Mouse (Mus musculus) gastrocnemius, adult 2 months (tissue): ENCODE data around the gene Slc44a5. TPM values are rescaled to one million over a fixed set of nuclear protein-coding genes. Genes with fewer than 3 reads are reported as not detected.
A peak's percentile ranks its signal among the peaks of the same experiment; 100 is the strongest.
"Not testable (repeated sequence)": the region's sequence is repeated elsewhere in the genome, so short reads cannot be mapped to it uniquely, and the experiment has no call there.

Source experiments
- DNase-seq: peaks from one replicate; pipeline ENCODE4 v3.0.0; 2022
- H3K27ac ChIP-seq: fragments of 200-600 bp; 2 replicates; pipeline ENCODE4 v1.8.1; 2022; ENCODE audit warnings: mild to moderate bottlenecking
- H3K4me3 ChIP-seq: fragments of 200-600 bp; 2 replicates; pipeline ENCODE4 v1.8.1; 2022; ENCODE audit warnings: mild to moderate bottlenecking, moderate library complexity
- CTCF ChIP-seq: fragments of 200-600 bp; IDR thresholded peaks from 2 replicates; pipeline ENCODE4 v1.8.1; 2022; ENCODE audit warnings: antibody characterized with exemption, mild to moderate bottlenecking, moderate library complexity
- intact Hi-C: fragments of 180-260 bp; cut with DNase I; formaldehyde crosslinking; loops from one replicate; pipeline ENCODE4 v1.15.1; 2025
- total RNA-seq, 2 experiments: library from RNA; stranded (reverse); gene quantifications; 2 replicates each; pipeline ENCODE4 v1.2.3; 2021

Slc44a5 gene
- total RNA-seq, 2 experiments from 2014 or later, result 0.17 TPM; not detected in 1

DNA sequence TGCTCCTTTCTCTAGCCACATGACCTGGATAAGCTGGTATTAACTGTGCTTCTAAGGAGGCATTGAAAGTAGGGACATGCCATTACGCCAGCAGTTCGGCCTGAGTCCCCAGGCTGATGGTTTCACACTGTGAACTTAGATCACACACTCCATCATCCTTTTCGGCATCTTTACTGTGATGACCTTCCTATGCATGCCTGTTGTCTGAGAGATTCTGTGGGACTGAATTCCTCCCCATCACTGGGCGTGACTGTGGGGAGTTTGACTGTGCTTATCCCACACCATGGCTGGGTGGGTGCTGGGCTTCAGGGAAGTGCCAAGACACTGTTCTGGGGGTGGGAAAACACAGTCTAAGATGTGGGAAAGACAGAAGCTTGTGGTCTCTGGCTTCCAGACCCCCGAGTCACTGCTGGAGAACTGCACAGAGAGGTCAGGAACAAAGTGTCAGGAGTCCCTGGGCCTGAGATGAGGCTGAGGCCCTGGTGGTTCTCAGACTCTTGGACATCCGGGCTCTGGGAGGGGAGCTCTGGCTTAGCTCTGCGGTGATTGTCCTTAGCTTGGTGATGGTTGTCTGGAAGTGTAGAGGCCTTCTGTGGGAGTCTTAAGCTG is 152.6 kb downstream of the Slc44a5 start:
- no peak for TF ChIP-seq CTCF
- intact Hi-C loops, result no loop called here
- DNase-seq, result no peak
- no peak overlapping the region for H3K27ac ChIP-seq
- H3K4me3 ChIP-seq, result no peak overlapping the region

DNA sequence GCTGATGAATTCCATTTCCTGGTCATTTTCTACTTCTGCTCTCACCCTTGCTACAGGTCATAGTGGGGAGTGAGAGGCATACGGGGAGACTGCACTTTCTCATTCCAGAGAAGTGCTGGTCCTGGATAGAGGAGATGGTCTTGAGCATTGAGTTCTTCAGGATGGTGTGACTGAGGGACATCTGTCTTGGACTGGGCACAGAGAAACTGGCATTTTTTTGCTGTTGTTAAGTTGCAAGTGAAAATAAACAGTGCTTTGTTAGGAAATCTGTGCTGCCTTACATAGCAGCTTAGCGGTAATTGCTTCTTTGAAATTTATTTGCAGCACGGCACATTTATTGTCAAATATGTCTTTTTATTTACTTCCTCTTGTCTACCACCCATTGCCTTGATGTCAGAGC is 154.0 kb downstream of the Slc44a5 start:
- intact Hi-C loops, result no loop called here
- H3K27ac ChIP-seq, result no peak overlapping the region
- no peak for TF ChIP-seq CTCF
- DNase-seq, result no peak
- no peak overlapping the region for H3K4me3 ChIP-seq

DNA sequence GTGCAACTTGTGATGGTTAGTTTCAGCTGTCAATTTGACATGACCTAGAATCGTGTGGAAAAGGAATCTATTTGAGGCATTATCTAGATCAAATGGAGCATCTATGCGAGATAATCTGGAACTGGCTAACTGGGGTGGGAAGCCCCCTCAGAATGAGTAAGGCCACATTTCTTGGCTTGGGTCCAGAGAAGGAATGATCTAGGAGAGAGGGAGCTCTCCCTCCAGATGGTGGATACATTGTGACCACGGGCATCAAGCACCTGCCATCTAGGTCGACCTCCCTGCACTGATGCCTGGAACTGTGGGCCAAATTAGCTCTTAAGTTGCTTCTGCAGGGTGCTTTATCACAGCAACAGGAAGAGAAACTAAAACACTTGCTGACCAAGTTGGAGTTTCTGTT is 155.8 kb downstream of the Slc44a5 start:
- TF ChIP-seq CTCF, result no peak
- Histone ChIP-seq H3K27ac (no peak overlapping the region), H3K4me3 (no peak overlapping the region)
- intact Hi-C loops, result no loop called here
- DNase-seq, result no peak

- intact Hi-C loops, result no loop called here
- H3K4me3 ChIP-seq, result no peak overlapping the region
- no peak for TF ChIP-seq CTCF
- no peak for DNase-seq
- no peak overlapping the region for H3K27ac ChIP-seq
These were observed 157.3 kb downstream of the Slc44a5 start for GRCm38 (mm10) chr3:154130431-154131114.

DNA sequence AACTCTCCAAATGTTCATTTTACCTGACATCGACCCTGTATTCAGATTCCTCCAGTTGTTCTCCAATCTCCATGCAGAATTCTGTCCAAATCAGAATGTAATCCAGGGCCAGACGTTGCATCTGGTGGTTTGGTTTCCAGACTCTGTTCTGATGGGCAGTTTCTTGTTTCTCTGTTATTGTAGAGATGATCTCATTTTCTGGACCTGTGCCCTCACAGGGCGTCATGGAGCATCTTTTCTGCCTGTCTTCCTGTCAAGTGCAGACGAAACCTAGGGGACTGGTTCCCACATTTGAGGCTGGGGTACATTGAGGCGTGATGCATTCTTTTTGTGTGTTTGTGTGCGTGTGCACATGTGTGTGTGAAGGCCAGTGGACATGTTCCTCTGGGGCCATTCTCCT is 160.8 kb downstream of the Slc44a5 start:
- H3K4me3 ChIP-seq, result no peak overlapping the region
- DNase-seq, result peak; percentile 32
- intact Hi-C loops, result no loop called here
- H3K27ac ChIP-seq, result no peak overlapping the region
- no peak for TF ChIP-seq CTCF

- Histone ChIP-seq H3K27ac (no peak overlapping the region), H3K4me3 (no peak overlapping the region)
- intact Hi-C loops, result no loop called here
- DNase-seq, result no peak
- no peak for TF ChIP-seq CTCF
These were observed 161.5 kb downstream of the Slc44a5 start for GRCm38 (mm10) chr3:154134701-154135100.

DNA sequence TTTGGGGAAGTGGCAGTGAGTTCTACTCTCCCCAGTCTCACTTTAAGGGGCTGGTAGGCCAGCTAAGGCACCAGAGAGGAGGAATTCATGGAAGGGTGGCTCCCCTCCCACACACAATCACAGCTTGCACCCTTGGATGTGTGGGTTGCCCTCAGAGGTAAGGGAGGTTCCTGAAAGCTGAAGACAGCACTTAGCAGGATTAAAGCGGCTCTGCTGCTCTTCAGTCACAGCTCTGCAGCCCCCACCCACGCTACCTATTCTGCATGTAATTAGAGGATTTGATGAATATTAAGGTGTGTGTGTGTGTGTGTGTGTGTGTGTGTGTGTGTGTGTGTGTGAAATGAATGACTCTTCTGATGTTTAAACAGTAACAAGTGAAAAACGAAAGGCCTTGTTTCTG is 163.3 kb downstream of the Slc44a5 start:
- DNase-seq, result no peak
- intact Hi-C loops, result no loop called here
- TF ChIP-seq CTCF, result no peak
- Histone ChIP-seq H3K27ac (no peak overlapping the region), H3K4me3 (no peak overlapping the region)

- no peak for DNase-seq
- no peak overlapping the region for H3K4me3 ChIP-seq
- no peak overlapping the region for H3K27ac ChIP-seq
- intact Hi-C loops, result no loop called here
- no peak for TF ChIP-seq CTCF
These were observed 168.1 kb downstream of the Slc44a5 start for GRCm38 (mm10) chr3:154141346-154141745.

DNA sequence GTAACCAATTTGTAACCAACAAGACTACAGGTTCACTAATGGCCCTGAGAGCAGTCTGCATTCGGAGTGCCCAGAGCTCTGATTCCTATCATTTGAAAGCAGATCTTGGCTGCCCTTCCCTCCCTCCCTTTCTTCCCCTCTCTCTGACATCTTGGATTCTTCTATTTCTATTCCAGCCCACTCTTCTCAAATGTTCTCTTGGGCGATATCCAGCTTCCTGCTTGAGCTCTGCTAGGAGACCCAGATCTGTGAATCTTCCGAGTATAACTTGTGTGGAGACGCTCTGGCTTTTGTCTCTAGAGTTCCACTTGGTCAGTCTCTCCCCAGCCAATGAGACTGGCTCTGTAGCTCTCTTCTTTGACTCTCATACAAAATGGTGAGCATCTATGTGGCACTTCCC is 169.4 kb downstream of the Slc44a5 start:
- no peak overlapping the region for H3K27ac ChIP-seq
- DNase-seq, result no peak
- no peak for TF ChIP-seq CTCF
- no peak overlapping the region for H3K4me3 ChIP-seq
- intact Hi-C loops, result no loop called here

DNA sequence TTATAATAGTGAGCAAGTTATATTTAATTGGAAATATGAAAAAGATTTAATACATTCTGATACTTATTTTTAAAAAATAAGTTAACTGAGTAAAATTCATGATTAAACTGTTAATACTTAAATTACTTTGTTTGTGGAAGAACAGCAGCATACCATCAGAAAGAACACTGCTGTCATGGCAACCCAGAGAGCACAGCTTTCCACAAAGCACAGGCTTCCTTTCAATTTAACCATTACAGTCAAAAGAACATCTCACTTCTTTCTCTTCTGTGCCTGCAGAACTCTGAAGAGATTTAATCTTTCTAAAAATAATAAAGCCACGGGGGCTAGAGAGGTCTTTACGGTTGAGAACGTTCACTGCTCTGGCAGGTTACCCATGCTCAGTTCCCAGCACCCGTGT is 172.5 kb downstream of the Slc44a5 start:
- DNase-seq, result no peak
- no peak overlapping the region for H3K4me3 ChIP-seq
- intact Hi-C loops, result no loop called here
- H3K27ac ChIP-seq, result no peak overlapping the region
- no peak for TF ChIP-seq CTCF

DNA sequence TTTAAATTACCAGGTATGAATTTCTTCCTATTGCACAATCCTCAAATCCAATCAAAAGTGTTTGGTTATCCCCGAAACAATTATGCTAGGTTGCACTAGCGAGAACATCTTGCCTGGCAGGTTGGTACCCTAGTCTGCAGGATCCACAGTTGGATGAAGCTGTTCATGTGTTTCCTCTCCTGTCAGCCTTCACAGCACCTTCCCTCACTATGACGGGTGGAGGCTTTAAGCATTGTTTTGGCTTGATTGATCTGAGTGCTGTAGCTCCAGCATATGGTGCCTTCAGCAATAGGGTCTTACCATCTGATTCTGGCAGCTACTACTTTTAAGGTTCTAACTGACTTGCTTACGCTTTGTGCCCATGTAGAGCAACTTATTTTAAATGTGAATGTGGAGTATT is 176.5 kb downstream of the Slc44a5 start:
- no peak for TF ChIP-seq CTCF
- intact Hi-C loops, result no loop called here
- no peak for DNase-seq
- no peak overlapping the region for H3K27ac ChIP-seq
- no peak overlapping the region for H3K4me3 ChIP-seq

GRCm38 (mm10) chr3:154153541-154153940 is 180.3 kb downstream of the Slc44a5 start:
- DNase-seq, H3K27ac ChIP-seq, intact Hi-C loops, H3K4me3 ChIP-seq: not testable (repeated sequence)

DNA sequence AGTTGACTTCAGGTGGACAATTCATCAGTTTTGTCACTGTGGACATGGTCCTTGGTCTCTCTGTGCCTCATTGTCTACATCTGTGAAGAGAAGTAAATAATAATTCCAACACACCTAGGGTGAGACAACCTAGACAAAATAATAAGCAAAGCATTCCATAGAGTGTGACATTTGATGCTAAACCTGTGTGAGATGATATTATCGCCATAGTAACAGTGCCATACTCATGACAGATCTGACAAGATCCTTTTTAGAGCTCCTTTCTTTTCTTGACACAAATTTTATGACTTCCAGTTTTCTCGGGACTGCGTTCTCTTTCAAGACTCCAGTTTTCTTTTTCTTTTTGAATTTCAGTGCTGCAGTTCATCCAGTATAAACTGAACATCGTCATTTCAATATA is 192.6 kb downstream of the Slc44a5 start:
- Histone ChIP-seq H3K27ac (no peak overlapping the region), H3K4me3 (no peak overlapping the region)
- TF ChIP-seq CTCF, result no peak
- no peak for DNase-seq
- intact Hi-C loops, result no loop called here
